ENCODE assay signal across 8 mouse cellular contexts in genomic region chr3:138526916-138527666, GRCm38 (mm10). TPM values are rescaled to one million over a fixed set of nuclear protein-coding genes. Genes with fewer than 3 reads are reported as not detected.
DNase-seq lines count a peak whose midpoint lies in the region; ATAC-seq lines count a peak whose summit lies in the region.

No protein-coding gene starts in this region.

- peak; percentile 93 for ATAC-seq in erythroblast, adult 5-6 weeks (replicated peaks; ENCODE audit: low FRiP score, poor library complexity, severe bottlenecking)
- peak; percentile 91 for ATAC-seq in kidney, embryonic 15.5 days (replicated peaks; ENCODE audit: low FRiP score)
- peak; percentile 91 for ATAC-seq in monocyte, adult 5-6 weeks (replicated peaks; ENCODE audit: insufficient number of reproducible peaks, low FRiP score, low TSS enrichment, poor library complexity, severe bottlenecking)

- peak; percentile 92 to 95 for DNase-seq in B cell, adult 2 months
- peak; percentile 99 for DNase-seq in brain, adult 2 months (ENCODE audit: low read depth, low spot score)
- peak; percentile 99 for DNase-seq in heart, embryonic 10.5 days (ENCODE audit: low spot score)
- peak; percentile 97 for DNase-seq in liver
- peak; percentile 96 to 97 for DNase-seq in spleen, postnatal 4 days (ENCODE audit: low spot score in 2 of 2)

- no peaks in the 10 kb centered on the region for H3K27me3 ChIP-seq in heart, embryonic 10.5 days (ENCODE audit: insufficient read depth, poor library complexity, severe bottlenecking)
- H3K27me3 ChIP-seq in kidney, embryonic 15.5 days: no peaks in the 10 kb centered on the region

- H3K9me3 ChIP-seq in heart, embryonic 10.5 days: no peaks in the 10 kb centered on the region
- no peaks in the 10 kb centered on the region for H3K9me3 ChIP-seq in kidney, embryonic 15.5 days (replicated peaks)

- H3K4me3 ChIP-seq in heart, embryonic 10.5 days: peak overlapping the region; percentile 99
- H3K4me3 ChIP-seq in kidney, embryonic 15.5 days (replicated peaks): peak overlapping the region; percentile 100

- H3K27ac ChIP-seq in heart, embryonic 10.5 days: peak overlapping the region; percentile 100
- H3K27ac ChIP-seq in kidney, embryonic 15.5 days: peak overlapping the region; percentile 95

- H3K4me2 ChIP-seq in kidney, embryonic 15.5 days: peak overlapping the region; percentile 90

- H3K4me1 ChIP-seq in heart, embryonic 10.5 days: peaks cover 34% of the 10 kb centered on the region
- peaks cover 39% of the 10 kb centered on the region for H3K4me1 ChIP-seq in kidney, embryonic 15.5 days

- H3K36me3 ChIP-seq in heart, embryonic 10.5 days: no peaks in the 10 kb centered on the region
- H3K36me3 ChIP-seq in kidney, embryonic 15.5 days: no peaks in the 10 kb centered on the region

- H3K9ac ChIP-seq in kidney, embryonic 15.5 days: peak overlapping the region; percentile 91

- under 1% methylated on average over 85 of the region's 85 CpGs for WGBS in heart, embryonic 10.5 days
- under 1% methylated on average over 60 of the region's 85 CpGs for WGBS in kidney, embryonic 15.5 days

RNA-seq across cellular contexts. Expression of gene Eif4e, which starts 1.1 kb away (rescaled TPM):
- 55.5 and 73.6 TPM in 2 replicates for total RNA-seq in erythroblast, adult 5-6 weeks (2015; ENCODE audit: low replicate concordance)
- 53.2 and 70.4 TPM in 2 replicates for total RNA-seq in erythroblast, adult 5-6 weeks (2017; ENCODE audit: low replicate concordance)
- polyA plus RNA-seq in heart, embryonic 10.5 days (2016; fragmentation: Nextera tagmentation; extraction: Ambion mirVana): 368 and 419 TPM in 2 replicates
- polyA plus RNA-seq in kidney, embryonic 15.5 days (2015; fragmentation: Nextera tagmentation; extraction: Ambion mirVana): 356 and 375 TPM in 2 replicates
- 78.5 to 113 TPM (median 86.9 TPM) in 3 replicates for total RNA-seq in monocyte, adult 5-6 weeks (2017)

RNA-seq across cellular contexts. Expression of gene Metap1, which starts 37.8 kb away (rescaled TPM):
- total RNA-seq in erythroblast, adult 5-6 weeks (2015; ENCODE audit: low replicate concordance): 10.0 and 15.3 TPM in 2 replicates
- total RNA-seq in erythroblast, adult 5-6 weeks (2017; ENCODE audit: low replicate concordance): 18.2 and 21.3 TPM in 2 replicates
- polyA plus RNA-seq in heart, embryonic 10.5 days (2016; fragmentation: Nextera tagmentation; extraction: Ambion mirVana): 47.1 and 48.8 TPM in 2 replicates
- polyA plus RNA-seq in kidney, embryonic 15.5 days (2015; fragmentation: Nextera tagmentation; extraction: Ambion mirVana): 46.1 and 47.3 TPM in 2 replicates
- total RNA-seq in monocyte, adult 5-6 weeks (2017): 31.1 to 53.7 TPM (median 42.6 TPM) in 3 replicates

Comparison
In these comparisons a context has a peak if more than half of its experiments do, and no peak if none do; other contexts are left out.
1. Peak in every context shown above with its lines: DNase-seq, ATAC-seq, H3K4me3 ChIP-seq and H3K27ac ChIP-seq.